Mouse (Mus musculus): ENCODE results near the gene Dock8.

DNA sequence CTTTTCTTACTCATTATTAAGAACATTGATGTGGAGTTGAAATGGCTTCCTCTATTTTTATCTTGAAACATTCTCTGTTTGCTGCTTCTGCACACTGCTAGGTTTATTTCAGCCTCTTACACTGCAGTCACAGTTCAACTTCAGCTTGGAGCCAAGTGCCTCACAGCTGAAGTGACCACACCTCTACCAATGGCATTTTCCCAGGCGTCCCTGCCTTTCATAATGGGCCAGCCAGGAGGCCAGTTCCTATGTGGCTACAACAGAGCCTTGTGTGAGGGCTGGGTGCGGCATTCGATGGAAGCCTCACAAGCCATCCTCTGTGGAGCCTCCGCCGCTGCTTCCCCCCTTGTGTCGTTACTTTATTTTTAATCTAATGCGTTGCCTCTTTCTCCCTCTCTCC is 78.3 kb downstream of the Dock8 start:
- TF ChIP-seq MAX (IDR thresholded peaks at IDR 0.05; ENCODE audit: low read depth), result no peak
- no peak for TF ChIP-seq REST (IDR thresholded peaks at IDR 0.05; ENCODE audit: insufficient read depth, insufficient read length)
- TF ChIP-seq POLR2A (IDR thresholded peaks at IDR 0.05; ENCODE audit: insufficient read length, low read depth), result no peak
- TF ChIP-seq E2F4 (IDR thresholded peaks at IDR 0.05; ENCODE audit: insufficient read depth), result no peak
- no peak for TF ChIP-seq MYOD1 (IDR thresholded peaks at IDR 0.05; ENCODE audit: control insufficient read depth in 1 of 3, insufficient read length in 2 of 3, low read depth in 2 of 3)
- no peak for TF ChIP-seq TCF12 (IDR thresholded peaks at IDR 0.05; ENCODE audit: insufficient read depth, poor library complexity, severe bottlenecking)
- no peak for TF ChIP-seq POLR2AphosphoS2 (IDR thresholded peaks at IDR 0.05; ENCODE audit: insufficient read length, low read depth)

Measured in myocyte (in vitro differentiated cells).